Mouse (Mus musculus) lung, embryonic 14.5 days (tissue): ENCODE data around the gene Cd81. TPM values are rescaled to one million over a fixed set of nuclear protein-coding genes. Genes with fewer than 3 reads are reported as not detected.

Experiments used
- ATAC-seq: fragments of 200-750 bp; cut with Nextera tagmentation; 2 replicates; pipeline ENCODE4 v1.8.0; 2017; ENCODE audit warnings: mild to moderate bottlenecking, moderate TSS enrichment, moderate library complexity; ENCODE audit not compliant: insufficient read depth
- DNase-seq: peaks from one replicate; pipeline ENCODE4 v3.0.0-alpha.2; 2015
- H3K27ac ChIP-seq: fragments of 300-500 bp; sonication (generic); 2 replicates; pipeline ENCODE4 v1.5.1; 2014; ENCODE audit warnings: low read depth, mild to moderate bottlenecking, moderate library complexity
- H3K27me3 ChIP-seq: fragments of 300-500 bp; sonication (generic); 2 replicates; pipeline ENCODE4 v1.6.1; 2014; ENCODE audit warnings: low read length, control low read depth; ENCODE audit not compliant: insufficient read depth
- H3K36me3 ChIP-seq: fragments of 300-500 bp; sonication (generic); 2 replicates; pipeline ENCODE4 v1.6.1; 2014; ENCODE audit warnings: control low read depth; ENCODE audit not compliant: insufficient read depth
- H3K4me1 ChIP-seq: fragments of 300-500 bp; sonication (generic); 2 replicates; pipeline ENCODE4 v1.6.1; 2014; ENCODE audit warnings: antibody characterized with exemption, control low read depth; ENCODE audit not compliant: insufficient read depth
- H3K4me2 ChIP-seq: fragments of 300-500 bp; sonication (generic); 2 replicates; pipeline ENCODE4 v1.6.1; 2014; ENCODE audit warnings: mild to moderate bottlenecking
- H3K4me3 ChIP-seq: fragments of 300-500 bp; sonication (generic); 2 replicates; pipeline ENCODE4 v1.5.1; 2014; ENCODE audit warnings: low read depth, low read length
- H3K9ac ChIP-seq: fragments of 300-500 bp; sonication (generic); 2 replicates; pipeline ENCODE4 v1.6.1; 2014
- H3K9me3 ChIP-seq: fragments of 300-500 bp; sonication (generic); 2 replicates; pipeline ENCODE4 v1.6.1; 2016; ENCODE audit warnings: low read depth, low read length, control low read depth
- CTCF ChIP-seq: IDR thresholded peaks from 2 replicates; pipeline ENCODE4 v1.5.1; 2016; ENCODE audit warnings: antibody characterized with exemption, low read depth
- WGBS: fragments of 180-500 bp; shearing (Covaris S2); extraction: QIAGEN DNeasy Blood & Tissue Kit; methylation state at CpG from one replicate; pipeline ENCODE4 v1.1.7; 2014; 5-methylcytosine and 5-hydroxymethylcytosine counted together
- polyA plus RNA-seq: library from polyadenylated mRNA; unstranded; fragments of >200 nt; fragmentation: Nextera tagmentation; extraction: Ambion mirVana; gene quantifications from 2 replicates; pipeline ENCODE4 v1.2.1, GENCODE M21; 2014

The Cd81 gene
- polyA plus RNA-seq, 1 experiment from 2014 or later = 667 TPM

DNA sequence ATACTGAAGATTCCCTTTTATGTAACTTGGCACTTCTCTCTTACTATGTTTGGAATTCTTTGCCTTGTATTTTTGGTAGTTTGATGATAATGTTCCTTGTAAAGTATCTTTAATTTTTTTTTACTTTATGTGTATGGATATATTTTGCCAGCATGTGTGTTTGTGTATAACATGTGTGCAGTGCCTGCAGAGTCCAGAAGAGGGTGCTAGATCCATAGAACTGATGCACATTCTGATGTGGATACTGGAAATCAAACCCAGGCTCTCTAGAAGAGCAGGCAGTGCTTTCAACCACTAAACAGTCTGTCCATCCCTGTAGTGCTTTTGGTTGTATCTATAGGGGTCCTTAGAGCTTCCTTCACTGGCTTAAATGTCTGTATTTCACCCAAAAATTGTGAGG is 62.2 kb downstream of the Cd81 start:
- Histone ChIP-seq H3K4me1 (peaks cover 3% of the 10 kb centered on the region; the same call in 1 of the 2 replicates), H3K4me2 (no peak overlapping the region), H3K4me3 (no peak overlapping the region), H3K9ac (no peak overlapping the region), H3K27me3 (no peaks in the 10 kb centered on the region), H3K9me3 (peaks cover 6% of the 10 kb centered on the region; the same call in 1 of the 2 replicates), H3K36me3 (no peaks in the 10 kb centered on the region), H3K27ac (no peak overlapping the region)
- no peak for DNase-seq
- TF ChIP-seq CTCF = no peak
- ATAC-seq = no peak

DNA sequence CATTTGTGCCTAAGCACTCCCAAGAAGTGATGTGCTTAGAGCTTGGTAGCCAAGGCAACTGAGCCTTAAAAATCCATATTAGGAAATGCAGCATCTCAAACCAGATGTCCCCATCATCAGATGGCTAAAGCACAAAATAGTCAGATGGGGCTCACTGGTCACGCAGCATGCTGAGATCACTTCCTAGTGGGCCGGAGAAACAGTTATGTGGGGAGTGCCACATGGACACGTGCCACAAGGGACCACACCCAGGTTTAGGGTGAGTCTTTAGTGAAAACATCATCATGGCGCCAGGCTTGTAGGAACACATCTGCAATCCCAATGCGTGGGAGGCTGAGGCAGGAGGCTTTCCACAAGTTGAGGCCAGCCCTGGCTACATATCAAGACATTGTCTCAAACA is 64.0 kb downstream of the Cd81 start:
- H3K9ac ChIP-seq = no peak overlapping the region
- peaks cover 6% of the 10 kb centered on the region; the same call in 1 of the 2 replicates for H3K4me1 ChIP-seq
- ATAC-seq (no peak), DNase-seq (no peak)
- no peak overlapping the region for H3K4me3 ChIP-seq
- no peak overlapping the region for H3K27ac ChIP-seq
- H3K4me2 ChIP-seq = no peak overlapping the region
- no peak for TF ChIP-seq CTCF
- H3K27me3 ChIP-seq = no peaks in the 10 kb centered on the region
- peaks cover 6% of the 10 kb centered on the region; the same call in 1 of the 2 replicates for H3K9me3 ChIP-seq
- H3K36me3 ChIP-seq = no peaks in the 10 kb centered on the region
- 81% methylated on average over 5 of the region's 5 CpGs for WGBS

Other genes with a start within 250 kb of the Cd81 start
- gene Th, start 121.6 kb upstream of the Cd81 start, polyA plus RNA-seq = 0.55 and 0.84 TPM in 2 replicates
- gene Ascl2, start 83.5 kb upstream of the Cd81 start, polyA plus RNA-seq = 2.2 and 3.3 TPM in 2 replicates
- 1.1 and 2.1 TPM in 2 replicates for gene Tspan32, start 47.7 kb upstream of the Cd81 start, polyA plus RNA-seq
- gene Tssc4, start 16.5 kb downstream of the Cd81 start, polyA plus RNA-seq = 65.2 and 75.6 TPM in 2 replicates
- gene Trpm5, start 41.9 kb downstream of the Cd81 start, polyA plus RNA-seq = 4.7 and 5.7 TPM in 2 replicates
- gene Kcnq1, start 53.6 kb downstream of the Cd81 start, polyA plus RNA-seq = 5.3 and 6.5 TPM in 2 replicates